ENCODE assay signal across 10 mouse cellular contexts in genomic region chr16:73471547-73471946, GRCm38 (mm10).
DNase-seq lines count a peak whose midpoint lies in the region; ATAC-seq and TF ChIP-seq lines count a peak whose summit lies in the region.
"Had no signal": no experiment of that assay in that cellular context is flagged by ENCODE, and none has a peak within 500 bp of the region (broad histone marks: within the 10 kb centered on the region; RNA-seq: fewer than 3 reads in every experiment).

No protein-coding gene starts in this region.

- no peak for ATAC-seq in kidney, embryonic 15.5 days (replicated peaks; ENCODE audit: low FRiP score)
- ATAC-seq in liver, postnatal 0 days, result no peak

- no peak overlapping the region for H3K9ac ChIP-seq in kidney, embryonic 15.5 days
- H3K9ac ChIP-seq in liver, postnatal 0 days (replicated peaks), result no peak overlapping the region
- H3K9ac ChIP-seq: embryonic facial prominence, embryonic 15.5 days; lung, embryonic 15.5 days had no signal

- no peaks in the 10 kb centered on the region for H3K27me3 ChIP-seq in kidney, adult 2 months (replicated peaks; ENCODE audit: control insufficient read depth, insufficient read depth, low read length)
- H3K27me3 ChIP-seq in kidney, embryonic 15.5 days, result no peaks in the 10 kb centered on the region
- no peaks in the 10 kb centered on the region for H3K27me3 ChIP-seq in liver, postnatal 0 days (ENCODE audit: insufficient read depth, low read length)
- H3K27me3 ChIP-seq: embryonic facial prominence, embryonic 15.5 days; lung, embryonic 15.5 days had no signal

- H3K4me2 ChIP-seq in kidney, embryonic 15.5 days, result no peak overlapping the region
- no peak overlapping the region for H3K4me2 ChIP-seq in liver, postnatal 0 days (ENCODE audit: low read depth, low read length)
- H3K4me2 ChIP-seq: embryonic facial prominence, embryonic 15.5 days; lung, embryonic 15.5 days had no signal

- no peaks in the 10 kb centered on the region for H3K36me3 ChIP-seq in kidney, adult 2 months (ENCODE audit: control insufficient read depth, insufficient read depth, low read length)
- H3K36me3 ChIP-seq in kidney, embryonic 15.5 days, result no peaks in the 10 kb centered on the region
- no peaks in the 10 kb centered on the region for H3K36me3 ChIP-seq in liver, postnatal 0 days (replicated peaks; ENCODE audit: insufficient read depth, low read length)
- H3K36me3 ChIP-seq: embryonic facial prominence, embryonic 15.5 days; lung, embryonic 15.5 days had no signal

- no peaks in the 10 kb centered on the region for H3K4me1 ChIP-seq in kidney, adult 2 months (ENCODE audit: control insufficient read depth, insufficient read depth, low read length)
- H3K4me1 ChIP-seq in kidney, embryonic 15.5 days, result no peaks in the 10 kb centered on the region
- no peaks in the 10 kb centered on the region for H3K4me1 ChIP-seq in liver, postnatal 0 days (ENCODE audit: insufficient read depth)
- H3K4me1 ChIP-seq: embryonic facial prominence, embryonic 15.5 days; lung, embryonic 15.5 days had no signal

- no peak overlapping the region for H3K4me3 ChIP-seq in kidney, adult 2 months (ENCODE audit: insufficient read depth, low read depth, low read length)
- H3K4me3 ChIP-seq in kidney, embryonic 15.5 days (replicated peaks), result no peak overlapping the region
- no peak overlapping the region for H3K4me3 ChIP-seq in liver, postnatal 0 days (ENCODE audit: low read depth, low read length)
- H3K4me3 ChIP-seq: embryonic facial prominence, embryonic 15.5 days; lung, embryonic 15.5 days had no signal

- no peaks in the 10 kb centered on the region for H3K9me3 ChIP-seq in kidney, embryonic 15.5 days (replicated peaks)
- no peaks in the 10 kb centered on the region for H3K9me3 ChIP-seq in liver, postnatal 0 days (ENCODE audit: low read length)
- H3K9me3 ChIP-seq: embryonic facial prominence, embryonic 15.5 days; lung, embryonic 15.5 days had no signal

- no peak for TF ChIP-seq POLR2A in kidney, adult 2 months (IDR thresholded peaks at IDR 0.05; ENCODE audit: low read depth, low read length)

- TF ChIP-seq EP300 in liver, postnatal 0 days (IDR thresholded peaks at IDR 0.05; ENCODE audit: low read depth), result no peak

- peak; percentile 2 for DNase-seq in cerebellum, adult 9-11 months
- no peak for DNase-seq in cerebellum, adult 9-10 months
- peak; percentile 56 for DNase-seq in kidney, adult 2 months
- DNase-seq in frontal cortex, adult 2 months (ENCODE audit: extremely low spot score in 1 of 2, low spot score in 1 of 2), result peak; percentile 3 to 47
- peak; percentile 49 for DNase-seq in lung, postnatal 14 days
- DNase-seq in retina, postnatal 1 day, result no peak
- DNase-seq in liver, postnatal 0 days, result no peak

- H3K27ac ChIP-seq in kidney, adult 2 months (ENCODE audit: insufficient read depth, low read depth, low read length), result no peak overlapping the region
- no peak overlapping the region for H3K27ac ChIP-seq in kidney, embryonic 15.5 days
- H3K27ac ChIP-seq in liver, postnatal 0 days (ENCODE audit: low read depth), result no peak overlapping the region
- H3K27ac ChIP-seq: embryonic facial prominence, embryonic 15.5 days; lung, embryonic 15.5 days had no signal

- 35% methylated on average over 5 of the region's 5 CpGs for WGBS in kidney, adult 2 months
- 70% methylated on average over 5 of the region's 5 CpGs for WGBS in kidney, embryonic 15.5 days
- 62% methylated on average over 5 of the region's 5 CpGs for WGBS in liver, postnatal 0 days (ENCODE audit: insufficient replicate concordance)

- TF ChIP-seq CTCF in kidney, adult 2 months (conservative IDR thresholded peaks at IDR 0.05; ENCODE audit: insufficient read depth, insufficient read length, low read depth, low read length), result no peak
- TF ChIP-seq CTCF in liver, postnatal 0 days (IDR thresholded peaks at IDR 0.05; ENCODE audit: low read depth), result no peak

Comparison
In these comparisons a context has a peak if more than half of its experiments do, and no peak if none do; other contexts are left out.
1. DNase-seq: peak in cerebellum, adult 9-11 months (single experiment), kidney, adult 2 months (single experiment), frontal cortex, adult 2 months (2 of 2) and lung, postnatal 14 days (single experiment); none in cerebellum, adult 9-10 months (single experiment), retina, postnatal 1 day (single experiment) and liver, postnatal 0 days (single experiment).